In the genomic region with DNA sequence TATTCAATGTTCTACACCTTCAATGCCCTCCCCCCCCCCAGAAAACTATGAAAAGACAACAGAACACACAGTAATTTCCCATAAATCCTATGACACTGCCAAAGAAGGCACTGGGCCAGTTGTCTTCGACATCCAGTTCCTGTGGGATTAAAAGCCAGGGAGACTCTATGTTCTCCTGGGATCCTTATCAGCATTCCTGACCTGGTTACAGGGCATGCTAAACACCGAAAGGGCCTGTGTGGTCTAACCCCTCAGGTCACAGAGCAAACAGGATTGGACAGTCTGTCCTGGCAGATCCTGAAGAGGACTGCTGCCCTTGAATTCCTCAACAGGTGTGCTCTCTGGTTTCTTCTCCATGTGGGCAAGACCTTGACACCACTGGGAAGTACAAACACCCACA, we compare ENCODE assay signal across 18 mouse cellular contexts.
DNase-seq lines count a peak whose midpoint lies in the region; ATAC-seq and TF ChIP-seq lines count a peak whose summit lies in the region.
"Had no signal": no experiment of that assay in that cellular context is flagged by ENCODE, and none has a peak within 500 bp of the region (broad histone marks: within the 10 kb centered on the region; RNA-seq: fewer than 3 reads in every experiment).

No protein-coding gene starts in this region.

- no peaks in the 10 kb centered on the region for H3K9me3 ChIP-seq in kidney, embryonic 16.5 days (ENCODE audit: low read length)
- no peaks in the 10 kb centered on the region for H3K9me3 ChIP-seq in intestine, postnatal 0 days (ENCODE audit: control insufficient read depth)
- H3K9me3 ChIP-seq: hindbrain, embryonic 15.5 days; limb, embryonic 15.5 days; midbrain, embryonic 13.5 days had no signal

- no peak for TF ChIP-seq CTCF in intestine, postnatal 0 days (IDR thresholded peaks at IDR 0.05; ENCODE audit: low read depth)

- ATAC-seq in kidney, embryonic 16.5 days (ENCODE audit: low FRiP score, low TSS enrichment) = 0 out of 2 replicates have a peak, but pooled peaks have one; percentile 46
- ATAC-seq in intestine, postnatal 0 days = no peak
- ATAC-seq in cerebellum, adult (ENCODE audit: insufficient number of reproducible peaks, low FRiP score, low TSS enrichment) = no peak
- ATAC-seq: midbrain, embryonic 13.5 days had no signal

- no peak overlapping the region for H3K4me3 ChIP-seq in kidney, embryonic 16.5 days (ENCODE audit: low read length)
- no peak overlapping the region for H3K4me3 ChIP-seq in intestine, postnatal 0 days (ENCODE audit: low read depth, low read length)
- H3K4me3 ChIP-seq: hindbrain, embryonic 15.5 days; left cerebral cortex, adult 2 months; limb, embryonic 15.5 days; midbrain, embryonic 13.5 days had no signal

- H3K4me2 ChIP-seq in kidney, embryonic 16.5 days (replicated peaks; ENCODE audit: low read depth, low read length) = no peak overlapping the region
- no peak overlapping the region for H3K4me2 ChIP-seq in intestine, postnatal 0 days (replicated peaks; ENCODE audit: low read depth)
- H3K4me2 ChIP-seq: heart, embryonic 11.5 days; hindbrain, embryonic 15.5 days; limb, embryonic 15.5 days; lung, embryonic 14.5 days; midbrain, embryonic 13.5 days had no signal

- H3K9ac ChIP-seq in kidney, embryonic 16.5 days (replicated peaks; ENCODE audit: low read length) = no peak overlapping the region
- no peak overlapping the region for H3K9ac ChIP-seq in intestine, postnatal 0 days (ENCODE audit: low read depth, low read length)
- H3K9ac ChIP-seq: hindbrain, embryonic 15.5 days; limb, embryonic 15.5 days; liver, embryonic 14.5 days; lung, embryonic 14.5 days; midbrain, embryonic 13.5 days had no signal

- H3K27ac ChIP-seq in kidney, embryonic 16.5 days (ENCODE audit: low read length) = 0 out of 2 replicates have a peak overlapping the region, but pooled peaks have one; percentile 18
- no peak overlapping the region for H3K27ac ChIP-seq in intestine, postnatal 0 days (ENCODE audit: low read depth, low read length)
- H3K27ac ChIP-seq: hindbrain, embryonic 15.5 days; left cerebral cortex, adult 2 months; limb, embryonic 15.5 days; liver, embryonic 14.5 days; midbrain, embryonic 13.5 days had no signal

- DNase-seq in adrenal gland, adult (ENCODE audit: inconsistent age in 2 of 2, low spot score in 1 of 2) = peak; percentile 56 to 61
- no peak for DNase-seq in adrenal gland, adult 18-20 months (ENCODE audit: low spot score in 2 of 2)
- DNase-seq in heart, adult 8-10 months (ENCODE audit: low spot score) = peak; percentile 23
- DNase-seq in heart, postnatal 14 days = no peak
- DNase-seq in adrenal gland, postnatal 36 days = peak; percentile 14 to 34
- DNase-seq: cerebellum, adult 11-12 months; cerebellum, postnatal 10 days; left cerebral cortex, postnatal 4 days had no signal

- H3K36me3 ChIP-seq in kidney, embryonic 16.5 days (ENCODE audit: insufficient read depth, low read length) = no peaks in the 10 kb centered on the region
- no peaks in the 10 kb centered on the region for H3K36me3 ChIP-seq in intestine, postnatal 0 days (ENCODE audit: control insufficient read depth, insufficient read depth)
- H3K36me3 ChIP-seq: hindbrain, embryonic 15.5 days; limb, embryonic 15.5 days; midbrain, embryonic 13.5 days had no signal

- WGBS in kidney, embryonic 16.5 days = 42% methylated on average over 2 of the region's 2 CpGs
- WGBS in intestine, postnatal 0 days = 40% methylated on average over 2 of the region's 2 CpGs

- peaks cover 25% of the 10 kb centered on the region for H3K4me1 ChIP-seq in kidney, embryonic 16.5 days (ENCODE audit: insufficient read depth, low read length)
- H3K4me1 ChIP-seq in intestine, postnatal 0 days (replicated peaks; ENCODE audit: control insufficient read depth, insufficient read depth, low read length) = no peaks in the 10 kb centered on the region
- H3K4me1 ChIP-seq: midbrain, embryonic 13.5 days had no signal

- intact Hi-C loops in heart, postnatal 14 days (cut with DNase I) = no loop called here

- H3K27me3 ChIP-seq in kidney, embryonic 16.5 days (ENCODE audit: insufficient read depth, low read length) = no peaks in the 10 kb centered on the region
- H3K27me3 ChIP-seq in intestine, postnatal 0 days (replicated peaks; ENCODE audit: control insufficient read depth, insufficient read depth, low read length) = no peaks in the 10 kb centered on the region
- H3K27me3 ChIP-seq: hindbrain, embryonic 15.5 days; limb, embryonic 15.5 days; midbrain, embryonic 13.5 days had no signal

Comparison
In these comparisons a context has a peak if more than half of its experiments do, and no peak if none do; other contexts are left out.
1. DNase-seq: peak in adrenal gland, adult (2 of 2), heart, adult 8-10 months (single experiment) and adrenal gland, postnatal 36 days (2 of 2); none in adrenal gland, adult 18-20 months (0 of 2) and heart, postnatal 14 days (0 of 2).